Mouse (Mus musculus): ENCODE data around the gene Tnnt1. TPM values are rescaled to one million over a fixed set of nuclear protein-coding genes. Genes with fewer than 3 reads are reported as not detected.
A peak's percentile ranks its signal among the peaks of the same experiment; 100 is the strongest.

Tnnt1 gene
- polyA plus RNA-seq, 1 experiment: 1,403 TPM

- Histone ChIP-seq H3K4me3 (peak overlapping the region; percentile 36), H3ac (ENCODE audit: control insufficient read depth, insufficient read length) (no peak overlapping the region), H3K79me2 (ENCODE audit: control insufficient read depth, insufficient read depth) (no peaks in the 10 kb centered on the region), H3K27me3 (ENCODE audit: control insufficient read depth, insufficient read depth, insufficient read length) (no peaks in the 10 kb centered on the region), H3K4me2 (ENCODE audit: low read depth) (peak overlapping the region; percentile 79), H3K36me3 (ENCODE audit: control insufficient read depth, insufficient read depth) (peaks cover 3% of the 10 kb centered on the region)
- TF ChIP-seq SRF (IDR thresholded peaks at IDR 0.05; ENCODE audit: control insufficient read depth, insufficient read length, low read depth) (peak; percentile 46), POLR2AphosphoS2 (IDR thresholded peaks at IDR 0.05; ENCODE audit: insufficient read length, low read depth) (peak; percentile 55), TCF3 (IDR thresholded peaks at IDR 0.05; ENCODE audit: insufficient read length, low read depth) (no peak), MYOG (IDR thresholded peaks at IDR 0.05; ENCODE audit: control insufficient read depth in 1 of 3, insufficient read depth in 1 of 3, insufficient read length in 2 of 3, low read depth in 2 of 3) (peak; percentile 48 to 94 (median 66)), TCF12 (IDR thresholded peaks at IDR 0.05; ENCODE audit: insufficient read depth, poor library complexity, severe bottlenecking) (peak; percentile 55), REST (IDR thresholded peaks at IDR 0.05; ENCODE audit: insufficient read depth, insufficient read length) (no peak), POLR2A (IDR thresholded peaks at IDR 0.05; ENCODE audit: insufficient read length, low read depth) (peak; percentile 58), MAX (IDR thresholded peaks at IDR 0.05; ENCODE audit: low read depth) (no peak), CEBPB (IDR thresholded peaks at IDR 0.05; ENCODE audit: insufficient read depth, poor library complexity, severe bottlenecking) (no peak), E2F4 (IDR thresholded peaks at IDR 0.05; ENCODE audit: insufficient read depth) (no peak), MYOD1 (IDR thresholded peaks at IDR 0.05; ENCODE audit: control insufficient read depth in 1 of 3, insufficient read length in 2 of 3, low read depth in 2 of 3) (peak in 2 of 3 experiments; percentile 93 to 96)
Observed at GRCm38 (mm10) chr7:4513829-4514712, 2.1 kb downstream of the Tnnt1 start.

DNA sequence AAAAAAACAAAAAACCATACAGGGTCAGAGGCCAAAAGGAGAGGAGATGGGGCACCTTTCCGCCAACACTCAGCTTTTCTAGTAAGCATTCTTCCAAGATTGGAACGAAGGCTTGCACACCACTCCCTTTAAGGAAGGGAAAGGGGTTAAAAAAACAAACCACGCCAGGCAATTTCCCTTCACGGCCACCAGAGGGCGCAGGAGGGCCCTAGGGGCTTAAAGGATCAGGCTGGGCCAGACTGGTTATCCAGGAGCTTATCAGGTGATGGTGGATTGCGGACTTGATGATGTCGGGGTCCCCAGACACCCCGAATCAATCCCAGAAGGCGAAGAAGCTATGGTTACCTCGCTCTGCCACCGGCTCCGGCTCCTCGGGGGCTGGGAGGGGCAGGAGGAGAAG lies 2.9 kb downstream of the Tnnt1 start:
- H3K4me3 ChIP-seq: peak overlapping the region; percentile 36
- peaks cover 3% of the 10 kb centered on the region for H3K36me3 ChIP-seq (ENCODE audit: control insufficient read depth, insufficient read depth)
- peak overlapping the region; percentile 79 for H3K4me2 ChIP-seq (ENCODE audit: low read depth)
- no peaks in the 10 kb centered on the region for H3K79me2 ChIP-seq (ENCODE audit: control insufficient read depth, insufficient read depth)
- TF ChIP-seq MYOD1 (IDR thresholded peaks at IDR 0.05; ENCODE audit: control insufficient read depth in 1 of 3, insufficient read length in 2 of 3, low read depth in 2 of 3) (peak in 1 of 3 experiments; percentile 1), TCF12 (IDR thresholded peaks at IDR 0.05; ENCODE audit: insufficient read depth, poor library complexity, severe bottlenecking) (no peak), POLR2AphosphoS2 (IDR thresholded peaks at IDR 0.05; ENCODE audit: insufficient read length, low read depth) (no peak)
- H3K27me3 ChIP-seq (ENCODE audit: control insufficient read depth, insufficient read depth, insufficient read length): no peaks in the 10 kb centered on the region
- no peak overlapping the region for H3ac ChIP-seq (ENCODE audit: control insufficient read depth, insufficient read length)

GRCm38 (mm10) chr7:4511489-4512224 lies 4.5 kb downstream of the Tnnt1 start:
- Histone ChIP-seq H3K27me3 (ENCODE audit: control insufficient read depth, insufficient read depth, insufficient read length) (no peaks in the 10 kb centered on the region), H3K4me3 (peak overlapping the region; percentile 36), H3K36me3 (ENCODE audit: control insufficient read depth, insufficient read depth) (peaks cover 3% of the 10 kb centered on the region), H3ac (ENCODE audit: control insufficient read depth, insufficient read length) (no peak overlapping the region), H3K4me2 (ENCODE audit: low read depth) (peak overlapping the region; percentile 79), H3K79me2 (ENCODE audit: control insufficient read depth, insufficient read depth) (no peaks in the 10 kb centered on the region)
- no peak for TF ChIP-seq E2F4 (IDR thresholded peaks at IDR 0.05; ENCODE audit: insufficient read depth)
- no peak for TF ChIP-seq MYOD1 (IDR thresholded peaks at IDR 0.05; ENCODE audit: control insufficient read depth in 1 of 3, insufficient read length in 2 of 3, low read depth in 2 of 3)
- TF ChIP-seq MAX (IDR thresholded peaks at IDR 0.05; ENCODE audit: low read depth): no peak
- TF ChIP-seq CEBPB (IDR thresholded peaks at IDR 0.05; ENCODE audit: insufficient read depth, poor library complexity, severe bottlenecking): no peak
- TF ChIP-seq POLR2A (IDR thresholded peaks at IDR 0.05; ENCODE audit: insufficient read length, low read depth): no peak
- TF ChIP-seq TCF3 (IDR thresholded peaks at IDR 0.05; ENCODE audit: insufficient read length, low read depth): no peak
- TF ChIP-seq POLR2AphosphoS2 (IDR thresholded peaks at IDR 0.05; ENCODE audit: insufficient read length, low read depth): no peak
- TF ChIP-seq TCF12 (IDR thresholded peaks at IDR 0.05; ENCODE audit: insufficient read depth, poor library complexity, severe bottlenecking): no peak
- no peak for TF ChIP-seq SRF (IDR thresholded peaks at IDR 0.05; ENCODE audit: control insufficient read depth, insufficient read length, low read depth)
- no peak for TF ChIP-seq MYOG (IDR thresholded peaks at IDR 0.05; ENCODE audit: control insufficient read depth in 1 of 3, insufficient read depth in 1 of 3, insufficient read length in 2 of 3, low read depth in 2 of 3)
- no peak for TF ChIP-seq USF1 (IDR thresholded peaks at IDR 0.05; ENCODE audit: low read depth)
- no peak for TF ChIP-seq REST (IDR thresholded peaks at IDR 0.05; ENCODE audit: insufficient read depth, insufficient read length)

- Histone ChIP-seq H3K4me3 (peak overlapping the region; percentile 36), H3K4me2 (ENCODE audit: low read depth) (peak overlapping the region; percentile 79), H3ac (ENCODE audit: control insufficient read depth, insufficient read length) (no peak overlapping the region), H3K36me3 (ENCODE audit: control insufficient read depth, insufficient read depth) (peaks cover 3% of the 10 kb centered on the region), H3K27me3 (ENCODE audit: control insufficient read depth, insufficient read depth, insufficient read length) (no peaks in the 10 kb centered on the region), H3K79me2 (ENCODE audit: control insufficient read depth, insufficient read depth) (no peaks in the 10 kb centered on the region)
- no peak for TF ChIP-seq CEBPB (IDR thresholded peaks at IDR 0.05; ENCODE audit: insufficient read depth, poor library complexity, severe bottlenecking)
- TF ChIP-seq TCF3 (IDR thresholded peaks at IDR 0.05; ENCODE audit: insufficient read length, low read depth): no peak
- TF ChIP-seq MYOG (IDR thresholded peaks at IDR 0.05; ENCODE audit: control insufficient read depth in 1 of 3, insufficient read depth in 1 of 3, insufficient read length in 2 of 3, low read depth in 2 of 3): peak in 2 of 3 experiments; percentile 40 to 81
- TF ChIP-seq MAX (IDR thresholded peaks at IDR 0.05; ENCODE audit: low read depth): no peak
- TF ChIP-seq POLR2AphosphoS2 (IDR thresholded peaks at IDR 0.05; ENCODE audit: insufficient read length, low read depth): peak; percentile 11
- TF ChIP-seq POLR2A (IDR thresholded peaks at IDR 0.05; ENCODE audit: insufficient read length, low read depth): no peak
- peak; percentile 5 for TF ChIP-seq TCF12 (IDR thresholded peaks at IDR 0.05; ENCODE audit: insufficient read depth, poor library complexity, severe bottlenecking)
- TF ChIP-seq SRF (IDR thresholded peaks at IDR 0.05; ENCODE audit: control insufficient read depth, insufficient read length, low read depth): no peak
- no peak for TF ChIP-seq E2F4 (IDR thresholded peaks at IDR 0.05; ENCODE audit: insufficient read depth)
- TF ChIP-seq MYOD1 (IDR thresholded peaks at IDR 0.05; ENCODE audit: control insufficient read depth in 1 of 3, insufficient read length in 2 of 3, low read depth in 2 of 3): peak; percentile 19 to 50 (median 31)
- TF ChIP-seq USF1 (IDR thresholded peaks at IDR 0.05; ENCODE audit: low read depth): no peak
- TF ChIP-seq REST (IDR thresholded peaks at IDR 0.05; ENCODE audit: insufficient read depth, insufficient read length): no peak
Observed at GRCm38 (mm10) chr7:4509863-4510608, 6.1 kb downstream of the Tnnt1 start.

Measured in myocyte (in vitro differentiated cells).